Mouse (Mus musculus) right cerebral cortex, adult 2 months (tissue): Measurements from ENCODE around the gene Elf2.
"Not testable (repeated sequence)": the region's sequence is repeated elsewhere in the genome, so short reads cannot be mapped to it uniquely, and the experiment has no call there.

Experiments
- DNase-seq, 2 experiments: peaks; one replicate each; pipeline ENCODE4 v3.0.0; 2021 to 2022; ENCODE audit warnings: low spot score in 2 of 2

Gene Elf2

GRCm38 (mm10) chr3:51233918-51234751 lies 106.3 kb downstream of the Elf2 start:
- DNase-seq: peak; percentile 80 to 82

- DNase-seq: no peak
These were observed 107.0 kb downstream of the Elf2 start for GRCm38 (mm10) chr3:51233474-51233873.

- no peak for DNase-seq
These were observed 108.1 kb downstream of the Elf2 start for GRCm38 (mm10) chr3:51232205-51232910.

- no peak for DNase-seq
These were observed 109.0 kb downstream of the Elf2 start for GRCm38 (mm10) chr3:51231499-51231898.

- DNase-seq: no peak
These were observed 109.6 kb downstream of the Elf2 start for GRCm38 (mm10) chr3:51230886-51231285.

- DNase-seq: no peak
These were observed 110.2 kb downstream of the Elf2 start for GRCm38 (mm10) chr3:51230146-51230835.

GRCm38 (mm10) chr3:51229226-51229625 lies 111.2 kb downstream of the Elf2 start:
- no peak for DNase-seq

- peak; percentile 67 to 74 for DNase-seq
These were observed 111.7 kb downstream of the Elf2 start for GRCm38 (mm10) chr3:51228821-51229205.

GRCm38 (mm10) chr3:51228038-51228820 lies 112.2 kb downstream of the Elf2 start:
- peak in 1 of 2 experiments; percentile 53 for DNase-seq

- DNase-seq: no peak
These were observed 113.9 kb downstream of the Elf2 start for GRCm38 (mm10) chr3:51226601-51227000.

- no peak for DNase-seq
These were observed 114.5 kb downstream of the Elf2 start for GRCm38 (mm10) chr3:51225979-51226378.

- no peak for DNase-seq
These were observed 115.2 kb downstream of the Elf2 start for GRCm38 (mm10) chr3:51225226-51225750.

GRCm38 (mm10) chr3:51224363-51225225 lies 115.9 kb downstream of the Elf2 start, which contains the start of gene Noct:
Gene Noct, plus strand, starts transcription at chr3:51224447.
- DNase-seq: peak; percentile 89 to 91

GRCm38 (mm10) chr3:51223556-51223955 lies 116.9 kb downstream of the Elf2 start:
- no peak for DNase-seq

- no peak for DNase-seq
These were observed 117.5 kb downstream of the Elf2 start for GRCm38 (mm10) chr3:51222834-51223460.

- DNase-seq: no peak
These were observed 118.2 kb downstream of the Elf2 start for GRCm38 (mm10) chr3:51222302-51222701.

GRCm38 (mm10) chr3:51221847-51222246 lies 118.6 kb downstream of the Elf2 start:
- DNase-seq: no peak

- DNase-seq: no peak
These were observed 119.6 kb downstream of the Elf2 start for GRCm38 (mm10) chr3:51220846-51221245.

- DNase-seq: no peak
These were observed 121.2 kb downstream of the Elf2 start for GRCm38 (mm10) chr3:51219213-51219612.

GRCm38 (mm10) chr3:51218385-51218784 lies 122.1 kb downstream of the Elf2 start:
- not testable (repeated sequence) for DNase-seq
